Mouse (Mus musculus) MEL (cell line): Measurements from ENCODE around the gene Tnrc6c. TPM values are rescaled to one million over a fixed set of nuclear protein-coding genes. Genes with fewer than 3 reads are reported as not detected.

Experiments
- DNase-seq: peaks from one replicate; pipeline ENCODE4 v3.0.0; 2011; ENCODE audit warnings: low read depth, low spot score
- H3K27ac ChIP-seq: 2 replicates; pipeline ENCODE4 v1.5.1; 2012; ENCODE audit warnings: low read depth, mild to moderate bottlenecking, control low read depth, low read length, moderate library complexity; ENCODE audit not compliant: control insufficient read depth
- H3K27me3 ChIP-seq, 2 experiments: fragments of 150-350 bp in 1 of 2; sonication (generic) in 1 of 2; 2 replicates each; pipeline ENCODE4 v1.6.1; 2012; ENCODE audit warnings: low read length in 2 of 2, mild to moderate bottlenecking in 2 of 2, improper control_type of control experiment in 1 of 2, moderate library complexity in 1 of 2; ENCODE audit not compliant: insufficient read depth in 2 of 2, control insufficient read depth in 1 of 2
- H3K36me3 ChIP-seq, 2 experiments: 2 replicates each; pipeline ENCODE4 v1.6.1; 2012 to 2014; ENCODE audit warnings: low read length in 2 of 2, improper control_type of control experiment in 1 of 2, inconsistent platforms in 1 of 2, mild to moderate bottlenecking in 1 of 2; ENCODE audit not compliant: insufficient read depth in 2 of 2, control insufficient read depth in 1 of 2
- H3K4me1 ChIP-seq, 2 experiments: fragments of 150-350 bp in 1 of 2; sonication (generic) in 1 of 2; 2 replicates each; pipeline ENCODE4 v1.6.1; 2012; ENCODE audit warnings: low read length in 2 of 2, improper control_type of control experiment in 1 of 2, mild to moderate bottlenecking in 1 of 2; ENCODE audit not compliant: insufficient read depth in 2 of 2, control insufficient read depth in 1 of 2
- H3K4me3 ChIP-seq, 2 experiments: fragments of 150-350 bp in 1 of 2; sonication (generic) in 1 of 2; 2 replicates each; pipeline ENCODE4 v1.5.1; 2012; ENCODE audit warnings: low read depth in 2 of 2, low read length in 2 of 2, mild to moderate bottlenecking in 2 of 2, moderate library complexity in 2 of 2, control low read depth in 1 of 2, improper control_type of control experiment in 1 of 2; ENCODE audit not compliant: control insufficient read depth in 1 of 2, insufficient read depth in 1 of 2
- H3K79me2 ChIP-seq: 2 replicates; pipeline ENCODE4 v1.6.1; 2012; ENCODE audit warnings: mild to moderate bottlenecking, low read length, moderate library complexity; ENCODE audit not compliant: control insufficient read depth, poor library complexity, insufficient read depth
- H3K9ac ChIP-seq: 2 replicates; pipeline ENCODE4 v1.6.1; 2012; ENCODE audit warnings: low read depth, mild to moderate bottlenecking, control low read depth, low read length, moderate library complexity; ENCODE audit not compliant: control insufficient read depth, poor library complexity, severe bottlenecking
- H3K9me3 ChIP-seq: fragments of 150-350 bp; sonication (generic); replicated peaks from 2 replicates; pipeline ENCODE4 v1.6.1; 2012; ENCODE audit warnings: mild to moderate bottlenecking, low read length, improper control_type of control experiment, moderate library complexity; ENCODE audit not compliant: insufficient read depth
- CHD2 ChIP-seq: IDR thresholded peaks from 2 replicates; pipeline ENCODE4 v1.6.1; 2011; ENCODE audit warnings: low read length, improper control_type of control experiment
- CTCF ChIP-seq, 3 experiments: IDR thresholded peaks in 2 of 3; conservative IDR thresholded peaks in 1 of 3; 2 replicates each; pipeline ENCODE4 v1.5.1; 2011 to 2012; ENCODE audit warnings: low read length in 3 of 3, low read depth in 2 of 3, mild to moderate bottlenecking in 2 of 3, improper control_type of control experiment in 1 of 3, inconsistent platforms in 1 of 3, mixed read lengths in 1 of 3, moderate library complexity in 1 of 3; ENCODE audit not compliant: control insufficient read depth in 1 of 3, insufficient read depth in 1 of 3, poor library complexity in 1 of 3, severe bottlenecking in 1 of 3
- E2F4 ChIP-seq: IDR thresholded peaks from 2 replicates; pipeline ENCODE4 v1.6.1; 2011; ENCODE audit warnings: low read depth, low read length, improper control_type of control experiment, borderline replicate concordance
- ETS1 ChIP-seq: IDR thresholded peaks from 2 replicates; pipeline ENCODE4 v1.6.1; 2012; ENCODE audit warnings: low read depth, mild to moderate bottlenecking, inconsistent platforms, low read length, improper control_type of control experiment, moderate library complexity
- GABPA ChIP-seq: IDR thresholded peaks from 2 replicates; pipeline ENCODE4 v1.6.1; 2012; ENCODE audit warnings: low read depth, mild to moderate bottlenecking, inconsistent platforms, low read length, improper control_type of control experiment, moderate library complexity
- GATA1 ChIP-seq: IDR thresholded peaks from 2 replicates; pipeline ENCODE4 v1.6.1; 2011; ENCODE audit warnings: low read depth, low read length, improper control_type of control experiment
- KAT2A ChIP-seq: conservative IDR thresholded peaks from 2 replicates; pipeline ENCODE4 v1.6.1; 2012; ENCODE audit warnings: low read depth, low read length, improper control_type of control experiment, inconsistent platforms
- MAFK ChIP-seq: IDR thresholded peaks from 2 replicates; pipeline ENCODE4 v1.6.1; 2011; ENCODE audit warnings: low read depth, mild to moderate bottlenecking, low read length, improper control_type of control experiment, borderline replicate concordance
- MEF2A ChIP-seq: IDR thresholded peaks from 2 replicates; pipeline ENCODE4 v1.6.1; 2014; ENCODE audit warnings: low read depth, mild to moderate bottlenecking, inconsistent platforms, low read length, improper control_type of control experiment; ENCODE audit not compliant: poor library complexity, insufficient replicate concordance, severe bottlenecking; ENCODE audit errors: extremely low read depth
- MYB ChIP-seq: IDR thresholded peaks from 2 replicates; pipeline ENCODE4 v1.6.1; 2011; ENCODE audit warnings: mild to moderate bottlenecking, low read depth, low read length, improper control_type of control experiment
- NELFE ChIP-seq: IDR thresholded peaks from 2 replicates; pipeline ENCODE4 v1.6.1; 2011; ENCODE audit warnings: low read depth, low read length, improper control_type of control experiment
- RAD21 ChIP-seq: IDR thresholded peaks from 2 replicates; pipeline ENCODE4 v1.6.1; 2011; ENCODE audit warnings: mild to moderate bottlenecking, low read depth, low read length, improper control_type of control experiment
- RCOR1 ChIP-seq: IDR thresholded peaks from 2 replicates; pipeline ENCODE4 v1.6.1; 2012; ENCODE audit warnings: low read depth, mild to moderate bottlenecking, inconsistent platforms, low read length, improper control_type of control experiment
- TCF12 ChIP-seq: IDR thresholded peaks from 2 replicates; pipeline ENCODE4 v1.6.1; 2014; ENCODE audit warnings: low read depth, mild to moderate bottlenecking, inconsistent platforms, low read length, improper control_type of control experiment, moderate library complexity
- USF2 ChIP-seq, 2 experiments: IDR thresholded peaks; 2 replicates each; pipeline ENCODE4 v1.6.1; 2011 to 2012; ENCODE audit warnings: improper control_type of control experiment in 2 of 2, low read length in 2 of 2, borderline replicate concordance in 1 of 2, inconsistent platforms in 1 of 2, low read depth in 1 of 2, mild to moderate bottlenecking in 1 of 2; ENCODE audit not compliant: insufficient read depth in 1 of 2
- ZC3H11A ChIP-seq: IDR thresholded peaks from 2 replicates; pipeline ENCODE4 v1.6.1; 2012; ENCODE audit warnings: low read depth, mild to moderate bottlenecking, inconsistent platforms, low read length, improper control_type of control experiment
- ZMIZ1 ChIP-seq: IDR thresholded peaks from 2 replicates; pipeline ENCODE4 v1.6.1; 2012; ENCODE audit warnings: low read depth, mild to moderate bottlenecking, inconsistent platforms, low read length, improper control_type of control experiment, moderate library complexity
- ZNF384 ChIP-seq: IDR thresholded peaks from 2 replicates; pipeline ENCODE4 v1.6.1; 2012; ENCODE audit warnings: low read depth, mild to moderate bottlenecking, inconsistent platforms, low read length, improper control_type of control experiment
- polyA plus RNA-seq, 2 experiments: library from polyadenylated mRNA; stranded (reverse) in 1 of 2; unstranded in 1 of 2; fragments of >175 nt in 1 of 2; fragments of >200 nt in 1 of 2; gene quantifications; 2 replicates each; pipeline versions ENCODE4 v1.2.1 to v1.2.4; 2012; ENCODE audit warnings: low replicate concordance in 2 of 2, low read depth in 1 of 2; ENCODE audit not compliant: insufficient read length in 2 of 2, insufficient read depth in 1 of 2, missing spikeins in 1 of 2
- total RNA-seq: library from RNA; depleted of rRNA; stranded (reverse); fragments of 300-350 nt; gene quantifications from 2 replicates; pipeline ENCODE4 v1.2.3, GENCODE M21; 2012

Tnrc6c gene
- total and polyA plus RNA-seq, 3 experiments: 16.0 to 19.1 TPM; not detected in 1

DNA sequence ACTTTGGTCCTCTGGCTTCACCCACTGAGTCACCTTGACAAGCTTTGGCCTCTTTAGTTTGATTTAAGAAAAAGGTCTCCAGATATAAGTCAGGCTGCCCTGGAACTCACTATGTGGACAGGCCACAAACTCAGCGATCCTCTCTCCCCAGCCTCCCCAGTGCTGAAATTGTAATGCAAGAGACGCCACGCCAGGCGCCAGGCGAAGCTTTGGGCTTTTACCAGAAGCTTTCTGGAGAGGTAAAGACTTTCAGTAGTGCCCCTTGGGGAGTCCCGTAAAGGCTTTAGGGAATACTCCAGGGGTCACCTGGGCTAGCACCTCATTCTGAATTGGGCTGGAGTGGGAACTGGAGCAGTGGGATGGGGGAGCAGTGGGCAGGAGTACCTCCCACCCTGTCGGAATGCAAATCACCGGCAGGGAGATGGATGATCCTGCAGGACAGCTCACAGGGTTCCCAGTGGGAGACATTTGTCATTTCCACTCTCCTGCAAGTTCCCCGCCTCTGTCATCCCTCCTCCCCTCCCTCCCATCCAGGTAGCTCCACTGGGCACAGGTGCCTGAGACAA is 26.3 kb upstream of the Tnrc6c start:
- no peaks in the 10 kb centered on the region for H3K9me3 ChIP-seq
- H3K9ac ChIP-seq: no peak overlapping the region
- H3K79me2 ChIP-seq: no peaks in the 10 kb centered on the region
- peaks cover 23 to 30% of the 10 kb centered on the region in 2 experiments for H3K27me3 ChIP-seq
- TF ChIP-seq KAT2A (no peak), E2F4 (no peak), GATA1 (no peak)
- H3K4me3 ChIP-seq: no peak overlapping the region
- no peak overlapping the region for H3K27ac ChIP-seq
- H3K4me1 ChIP-seq: no peaks in the 10 kb centered on the region
- DNase-seq: no peak
- no peaks in the 10 kb centered on the region for H3K36me3 ChIP-seq

DNA sequence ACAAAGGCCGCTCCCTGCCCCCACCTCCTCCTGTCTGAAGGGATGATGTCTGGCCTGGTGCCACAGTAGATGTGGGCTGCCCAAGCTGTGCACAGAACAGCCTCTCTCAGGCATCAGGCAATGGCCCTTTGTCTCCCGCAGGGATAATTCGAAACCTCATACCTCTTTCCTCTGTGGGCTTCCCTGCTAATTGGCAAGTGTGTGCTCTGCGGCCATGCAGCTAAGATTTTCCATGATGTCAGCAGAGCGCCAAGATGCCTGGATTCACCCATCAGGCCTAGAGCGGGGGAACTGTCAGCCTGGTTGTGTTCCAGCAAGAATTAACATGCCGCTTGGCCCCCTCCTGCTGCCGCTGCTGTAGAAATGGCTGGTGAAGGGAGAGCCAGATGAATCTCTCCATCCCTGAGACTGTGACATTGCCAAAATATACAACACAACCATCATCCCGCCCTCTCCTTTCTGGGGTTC is 25.7 kb upstream of the Tnrc6c start:
- no peaks in the 10 kb centered on the region for H3K4me1 ChIP-seq
- no peaks in the 10 kb centered on the region for H3K9me3 ChIP-seq
- H3K36me3 ChIP-seq: no peaks in the 10 kb centered on the region
- TF ChIP-seq ETS1 (no peak), MYB (no peak), GABPA (no peak), USF2 (IDR thresholded peaks at IDR 0.05; ENCODE audit: borderline replicate concordance in 1 of 2, insufficient read depth in 1 of 2, low read depth in 1 of 2, low read length in 2 of 2) (no peak), RAD21 (no peak), NELFE (no peak), MEF2A (no peak), TCF12 (no peak), ZNF384 (no peak), ZMIZ1 (no peak)
- H3K9ac ChIP-seq: no peak overlapping the region
- H3K27me3 ChIP-seq: peaks cover 21 to 27% of the 10 kb centered on the region in 2 experiments
- no peaks in the 10 kb centered on the region for H3K79me2 ChIP-seq
- DNase-seq: no peak
- no peak overlapping the region for H3K4me3 ChIP-seq
- no peak overlapping the region for H3K27ac ChIP-seq

DNA sequence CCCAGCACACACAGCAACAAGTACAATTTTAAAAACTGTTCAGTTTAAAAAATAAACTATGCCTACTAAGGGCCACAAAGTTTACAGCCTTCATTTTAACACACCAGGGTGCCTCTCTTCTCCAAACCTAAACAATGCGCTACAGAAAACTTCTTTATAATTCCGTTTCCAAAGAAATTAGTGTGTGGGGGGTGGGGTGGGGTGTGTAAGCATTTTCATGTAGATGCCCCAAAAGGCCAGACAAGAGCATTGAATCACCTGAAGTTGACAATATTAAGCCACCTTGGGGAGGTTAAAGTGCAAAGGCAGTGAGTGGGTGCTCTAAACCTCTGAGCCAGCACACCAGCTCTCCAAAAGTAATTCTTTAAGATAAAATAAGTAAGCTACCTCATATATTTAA is 24.2 kb upstream of the Tnrc6c start:
- TF ChIP-seq ZMIZ1: no peak
- no peak for TF ChIP-seq CHD2
- no peak for TF ChIP-seq MAFK
- TF ChIP-seq RCOR1: no peak
- TF ChIP-seq MYB: no peak
- TF ChIP-seq CTCF (IDR thresholded peaks at IDR 0.05 in 2 of 3, conservative IDR thresholded peaks at IDR 0.05 in 1 of 3; ENCODE audit: control insufficient read depth in 1 of 3, insufficient read depth in 1 of 3, low read depth in 2 of 3, low read length in 3 of 3, poor library complexity in 1 of 3, severe bottlenecking in 1 of 3): no peak
- no peak for TF ChIP-seq ZC3H11A
- no peak for TF ChIP-seq E2F4
- Histone ChIP-seq H3K27ac (no peak overlapping the region), H3K4me1 (no peaks in the 10 kb centered on the region), H3K79me2 (no peaks in the 10 kb centered on the region), H3K9me3 (no peaks in the 10 kb centered on the region), H3K36me3 (no peaks in the 10 kb centered on the region), H3K27me3 (peaks cover 16 to 22% of the 10 kb centered on the region in 2 experiments), H3K4me3 (no peak overlapping the region), H3K9ac (no peak overlapping the region)
- no peak for DNase-seq
